ENCODE assay signal across 10 mouse cellular contexts in the genomic region with DNA sequence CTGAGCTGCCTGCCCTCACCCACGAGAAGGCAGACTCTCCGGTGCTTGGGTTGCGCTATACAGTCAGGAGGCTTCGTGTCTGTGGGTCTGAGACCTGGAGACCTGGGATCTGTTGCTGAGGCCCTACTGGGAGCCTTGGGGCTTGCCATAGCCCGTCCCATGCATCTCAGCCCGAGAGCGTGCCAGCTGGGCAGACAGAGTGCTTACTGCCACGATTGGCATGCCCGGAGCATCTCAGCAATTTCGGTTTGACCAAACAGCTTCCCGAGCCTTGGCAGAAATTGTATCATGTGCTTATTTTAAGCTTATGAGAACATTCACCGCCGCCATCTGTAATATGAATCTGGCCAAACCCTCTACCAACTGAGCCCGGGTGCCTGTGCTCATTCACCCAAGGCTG. TPM values are rescaled to one million over a fixed set of nuclear protein-coding genes. Genes with fewer than 3 reads are reported as not detected.
DNase-seq lines count a peak whose midpoint lies in the region; ATAC-seq and TF ChIP-seq lines count a peak whose summit lies in the region.
"Had no signal": no experiment of that assay in that cellular context is flagged by ENCODE, and none has a peak within 500 bp of the region (broad histone marks: within the 10 kb centered on the region; RNA-seq: fewer than 3 reads in every experiment).

No protein-coding gene starts in this region.

- H3K9ac ChIP-seq in heart, embryonic 11.5 days (ENCODE audit: low read depth, low read length), result no peak overlapping the region
- H3K9ac ChIP-seq in hindbrain, postnatal 0 days (replicated peaks; ENCODE audit: low read length), result no peak overlapping the region
- H3K9ac ChIP-seq: neural tube, embryonic 12.5 days had no signal

- no peaks in the 10 kb centered on the region for H3K36me3 ChIP-seq in heart, embryonic 11.5 days (ENCODE audit: control insufficient read depth, insufficient read depth, low read length)
- no peaks in the 10 kb centered on the region for H3K36me3 ChIP-seq in hindbrain, postnatal 0 days (ENCODE audit: insufficient read depth, low read length)
- H3K36me3 ChIP-seq: neural tube, embryonic 12.5 days had no signal

- H3K4me2 ChIP-seq in heart, embryonic 11.5 days, result no peak overlapping the region
- no peak overlapping the region for H3K4me2 ChIP-seq in hindbrain, postnatal 0 days (ENCODE audit: low read depth, low read length)
- H3K4me2 ChIP-seq: neural tube, embryonic 12.5 days had no signal

- H3K27ac ChIP-seq in heart, embryonic 11.5 days (ENCODE audit: low read depth, low read length), result no peak overlapping the region
- peak overlapping the region; percentile 21; the same call in 1 of the 2 replicates for H3K27ac ChIP-seq in hindbrain, postnatal 0 days
- H3K27ac ChIP-seq: neural tube, embryonic 12.5 days had no signal

- ATAC-seq in heart, embryonic 11.5 days (replicated peaks; ENCODE audit: insufficient number of reproducible peaks, low FRiP score, low TSS enrichment), result no peak
- ATAC-seq in hindbrain, postnatal 0 days, result no peak
- no peak for ATAC-seq in megakaryocyte progenitor cell, adult 5-6 weeks (replicated peaks; ENCODE audit: poor library complexity)

- whole genome bisulfite sequencing in heart, embryonic 11.5 days (ENCODE audit: insufficient replicate concordance), result 86% methylated on average over 14 of the region's 14 CpGs
- 58% methylated on average over 14 of the region's 14 CpGs for WGBS in hindbrain, postnatal 0 days

- no peak overlapping the region for H3K4me3 ChIP-seq in heart, embryonic 11.5 days (ENCODE audit: low read depth, low read length)
- no peak overlapping the region for H3K4me3 ChIP-seq in hindbrain, postnatal 0 days (ENCODE audit: low read length)
- H3K4me3 ChIP-seq: neural tube, embryonic 12.5 days had no signal

- H3K9me3 ChIP-seq in heart, embryonic 11.5 days (replicated peaks; ENCODE audit: control insufficient read depth, low read length), result no peaks in the 10 kb centered on the region
- H3K9me3 ChIP-seq in hindbrain, postnatal 0 days (ENCODE audit: low read length), result no peaks in the 10 kb centered on the region
- H3K9me3 ChIP-seq: neural tube, embryonic 12.5 days had no signal

- DNase-seq in heart, adult 11 months, result peak; percentile 98
- peak; percentile 46 for DNase-seq in adipocyte (ENCODE audit: low spot score)
- peak; percentile 88 for DNase-seq in gastrocnemius, adult 18-20 months (ENCODE audit: low spot score)
- peak; percentile 35 for DNase-seq in hindbrain, postnatal 0 days (ENCODE audit: low spot score)
- DNase-seq in frontal cortex, postnatal 36 days (ENCODE audit: low spot score in 2 of 2), result no peak
- no peak for DNase-seq in left cerebral cortex, postnatal 14 days (ENCODE audit: low spot score in 2 of 2)

- intact Hi-C loops in left cerebral cortex, postnatal 14 days (cut with DNase I), result no loop called here

- H3K4me1 ChIP-seq in heart, embryonic 11.5 days (ENCODE audit: control insufficient read depth, insufficient read depth, low read length), result peaks cover 19% of the 10 kb centered on the region
- peaks cover 17% of the 10 kb centered on the region for H3K4me1 ChIP-seq in hindbrain, postnatal 0 days (ENCODE audit: insufficient read depth, low read length)

- no peak for TF ChIP-seq CTCF in hindbrain, postnatal 0 days (IDR thresholded peaks at IDR 0.05; ENCODE audit: low read depth)

- H3K27me3 ChIP-seq in heart, embryonic 11.5 days (ENCODE audit: control insufficient read depth, insufficient read depth, low read length), result no peaks in the 10 kb centered on the region
- no peaks in the 10 kb centered on the region for H3K27me3 ChIP-seq in hindbrain, postnatal 0 days (ENCODE audit: insufficient read depth, low read length)
- H3K27me3 ChIP-seq: CH12.LX; neural tube, embryonic 12.5 days had no signal

RNA-seq across cellular contexts. Expression of a gene that starts 13.3 kb away (rescaled TPM):
- 0.15 and 0.26 TPM in 2 replicates for polyA plus RNA-seq in heart, embryonic 11.5 days (2014; fragmentation: Nextera tagmentation; extraction: Ambion mirVana)
- total RNA-seq in gastrocnemius, adult 18-20 months (2021), result 10 to 100 TPM; 29.8 to 66.9 TPM
- total RNA-seq in hindbrain, postnatal 0 days (2014; rRNA removed), result 0.47 TPM in 1 of 2 replicates, not detected in the other
- polyA plus RNA-seq in hindbrain, postnatal 0 days (2015; fragmentation: Nextera tagmentation; extraction: Ambion mirVana), result 0.31 and 0.37 TPM in 2 replicates
- not detected in 2 replicates for total RNA-seq in megakaryocyte progenitor cell, adult 5-6 weeks (2015)
- not detected in 2 replicates for total RNA-seq in megakaryocyte progenitor cell, adult 5-6 weeks (2017)
- total RNA-seq in left cerebral cortex, postnatal 14 days (2021), result under 1 TPM; 0.23 to 0.29 TPM

RNA-seq across cellular contexts. Expression of a gene that starts 20.5 kb away (rescaled TPM):
- polyA plus RNA-seq in heart, embryonic 11.5 days (2014; fragmentation: Nextera tagmentation; extraction: Ambion mirVana), result 363 and 374 TPM in 2 replicates
- 100 to 1,000 TPM; 426 to 428 TPM for total RNA-seq in gastrocnemius, adult 18-20 months (2021)
- 230 and 283 TPM in 2 replicates for total RNA-seq in hindbrain, postnatal 0 days (2014; rRNA removed)
- polyA plus RNA-seq in hindbrain, postnatal 0 days (2015; fragmentation: Nextera tagmentation; extraction: Ambion mirVana), result 427 and 445 TPM in 2 replicates
- 134 and 138 TPM in 2 replicates for total RNA-seq in megakaryocyte progenitor cell, adult 5-6 weeks (2015)
- 154 and 170 TPM in 2 replicates for total RNA-seq in megakaryocyte progenitor cell, adult 5-6 weeks (2017)
- total RNA-seq in left cerebral cortex, postnatal 14 days (2021), result 100 to 1,000 TPM; 201 to 202 TPM

RNA-seq across cellular contexts. Expression of a gene that starts 50.0 kb away (rescaled TPM):
- polyA plus RNA-seq in heart, embryonic 11.5 days (2014; fragmentation: Nextera tagmentation; extraction: Ambion mirVana), result 6.7 and 8.4 TPM in 2 replicates
- 10 to 100 TPM; 20.6 to 21.9 TPM for total RNA-seq in gastrocnemius, adult 18-20 months (2021)
- total RNA-seq in hindbrain, postnatal 0 days (2014; rRNA removed), result 100 and 112 TPM in 2 replicates
- polyA plus RNA-seq in hindbrain, postnatal 0 days (2015; fragmentation: Nextera tagmentation; extraction: Ambion mirVana), result 17.5 and 18.4 TPM in 2 replicates
- 12.1 and 13.0 TPM in 2 replicates for total RNA-seq in megakaryocyte progenitor cell, adult 5-6 weeks (2015)
- total RNA-seq in megakaryocyte progenitor cell, adult 5-6 weeks (2017), result 21.4 and 21.8 TPM in 2 replicates
- 10 to 100 TPM; 46.0 to 49.5 TPM for total RNA-seq in left cerebral cortex, postnatal 14 days (2021)

Comparison
In these comparisons a context has a peak if more than half of its experiments do, and no peak if none do; other contexts are left out.
1. DNase-seq: peak in heart, adult 11 months (single experiment), adipocyte (single experiment), gastrocnemius, adult 18-20 months (single experiment) and hindbrain, postnatal 0 days (single experiment); none in frontal cortex, postnatal 36 days (0 of 2) and left cerebral cortex, postnatal 14 days (0 of 2).
2. RNA of a gene that starts 13.3 kb away (total RNA-seq): 29.8 to 66.9 TPM in gastrocnemius, adult 18-20 months; 0.23 to 0.29 TPM in left cerebral cortex, postnatal 14 days, 0.47 TPM in hindbrain, postnatal 0 days and not detected in megakaryocyte progenitor cell, adult 5-6 weeks; every median in the first group is over 10 times any median in the second.